ENCODE assay signal across 22 mouse cellular contexts in genomic region chr19:3586026-3586425, GRCm38 (mm10).
"Had no signal": no experiment of that assay in that cellular context is flagged by ENCODE, and none has a peak within 500 bp of the region (broad histone marks: within the 10 kb centered on the region; RNA-seq: fewer than 3 reads in every experiment).

No protein-coding gene starts in this region.

- H3K9ac ChIP-seq: limb, embryonic 12.5 days; limb, embryonic 13.5 days; limb, embryonic 15.5 days; liver, embryonic 12.5 days; liver, embryonic 13.5 days; liver, embryonic 14.5 days; liver, embryonic 15.5 days; liver, postnatal 0 days; lung, embryonic 14.5 days; lung, embryonic 15.5 days; midbrain, embryonic 12.5 days; midbrain, embryonic 13.5 days; midbrain, embryonic 15.5 days; neural tube, embryonic 12.5 days had no signal

- H3K4me2 ChIP-seq: limb, embryonic 12.5 days; limb, embryonic 13.5 days; limb, embryonic 15.5 days; liver, embryonic 11.5 days; liver, embryonic 12.5 days; liver, embryonic 13.5 days; liver, embryonic 15.5 days; lung, embryonic 14.5 days; lung, embryonic 15.5 days; midbrain, embryonic 11.5 days; midbrain, embryonic 12.5 days; midbrain, embryonic 13.5 days; midbrain, embryonic 15.5 days; neural tube, embryonic 12.5 days had no signal

- H3K4me3 ChIP-seq: limb, embryonic 10.5 days; limb, embryonic 12.5 days; limb, embryonic 13.5 days; limb, embryonic 15.5 days; liver, embryonic 12.5 days; liver, embryonic 13.5 days; liver, embryonic 15.5 days; lung, embryonic 15.5 days; megakaryocyte, embryonic 14.5 days; midbrain, embryonic 10.5 days; midbrain, embryonic 12.5 days; midbrain, embryonic 13.5 days; midbrain, embryonic 15.5 days; myocyte; neural tube, embryonic 12.5 days had no signal

- H3K4me1 ChIP-seq: limb, embryonic 10.5 days; limb, embryonic 12.5 days; limb, embryonic 13.5 days; lung, embryonic 15.5 days; midbrain, embryonic 10.5 days; midbrain, embryonic 12.5 days; midbrain, embryonic 13.5 days; midbrain, embryonic 15.5 days; neural tube, embryonic 12.5 days had no signal

- H3K27ac ChIP-seq: limb, embryonic 10.5 days; limb, embryonic 12.5 days; limb, embryonic 13.5 days; limb, embryonic 15.5 days; liver, embryonic 12.5 days; liver, embryonic 13.5 days; liver, embryonic 14.5 days; liver, embryonic 15.5 days; lung, embryonic 15.5 days; macrophage; midbrain, embryonic 10.5 days; midbrain, embryonic 12.5 days; midbrain, embryonic 13.5 days; midbrain, embryonic 15.5 days; neural tube, embryonic 12.5 days had no signal

- ATAC-seq: midbrain, embryonic 13.5 days; midbrain, embryonic 15.5 days; midbrain, embryonic 16.5 days had no signal

- H3K36me3 ChIP-seq: midbrain, embryonic 15.5 days had no signal

- H3K9me3 ChIP-seq: limb, embryonic 10.5 days; limb, embryonic 12.5 days; limb, embryonic 13.5 days; limb, embryonic 15.5 days; liver, embryonic 12.5 days; liver, embryonic 13.5 days; liver, embryonic 15.5 days; lung, embryonic 15.5 days; megakaryocyte, embryonic 14.5 days; midbrain, embryonic 10.5 days; midbrain, embryonic 12.5 days; midbrain, embryonic 13.5 days; midbrain, embryonic 15.5 days; neural tube, embryonic 12.5 days had no signal

- H3K27me3 ChIP-seq: limb, embryonic 12.5 days; limb, embryonic 13.5 days; limb, embryonic 15.5 days; liver, embryonic 12.5 days; liver, embryonic 13.5 days; liver, embryonic 15.5 days; lung, embryonic 15.5 days; megakaryocyte, embryonic 14.5 days; midbrain, embryonic 12.5 days; midbrain, embryonic 13.5 days; midbrain, embryonic 15.5 days; neural tube, embryonic 12.5 days had no signal
